Mouse (Mus musculus) 3T3-L1 (cell line): Measurements from ENCODE around the gene Plce1.
"Not testable (repeated sequence)": the region's sequence is repeated elsewhere in the genome, so short reads cannot be mapped to it uniquely, and the experiment has no call there.

Source experiments
- DNase-seq: peaks from one replicate; pipeline ENCODE4 v3.0.0-alpha.2; 2015; ENCODE audit warnings: low read depth, low spot score

Gene Plce1

GRCm38 (mm10) chr19:38488103-38488912 is 7.4 kb downstream of the Plce1 start:
- DNase-seq: no peak

- DNase-seq: no peak
These were observed 17.3 kb downstream of the Plce1 start for GRCm38 (mm10) chr19:38498233-38498632.

GRCm38 (mm10) chr19:38504597-38504996 is 23.7 kb downstream of the Plce1 start:
- no peak for DNase-seq

GRCm38 (mm10) chr19:38506131-38506530 is 25.2 kb downstream of the Plce1 start:
- DNase-seq: no peak

- DNase-seq: peak; percentile 22
These were observed 26.5 kb downstream of the Plce1 start for GRCm38 (mm10) chr19:38507251-38507965.

- DNase-seq: no peak
These were observed 27.2 kb downstream of the Plce1 start for GRCm38 (mm10) chr19:38507966-38508625.

GRCm38 (mm10) chr19:38514417-38515184 is 33.7 kb downstream of the Plce1 start:
- DNase-seq: no peak

GRCm38 (mm10) chr19:38526855-38527254 is 45.9 kb downstream of the Plce1 start:
- DNase-seq: no peak

- DNase-seq: no peak
These were observed 46.6 kb downstream of the Plce1 start for GRCm38 (mm10) chr19:38527475-38527874.

- DNase-seq: no peak
These were observed 52.3 kb downstream of the Plce1 start for GRCm38 (mm10) chr19:38533230-38533629.

GRCm38 (mm10) chr19:38539338-38539737 is 58.4 kb downstream of the Plce1 start:
- DNase-seq: no peak

GRCm38 (mm10) chr19:38540549-38540948 is 59.6 kb downstream of the Plce1 start:
- DNase-seq: no peak

GRCm38 (mm10) chr19:38549487-38550058 is 68.7 kb downstream of the Plce1 start:
- DNase-seq: peak; percentile 64

GRCm38 (mm10) chr19:38553551-38553950 is 72.6 kb downstream of the Plce1 start:
- no peak for DNase-seq

- peak; percentile 78 for DNase-seq
These were observed 74.5 kb downstream of the Plce1 start for GRCm38 (mm10) chr19:38555399-38555798.

GRCm38 (mm10) chr19:38558816-38559215 is 77.9 kb downstream of the Plce1 start:
- peak; percentile 74 for DNase-seq

GRCm38 (mm10) chr19:38561887-38562286 is 81.0 kb downstream of the Plce1 start:
- not testable (repeated sequence) for DNase-seq

- DNase-seq: no peak
These were observed 85.2 kb downstream of the Plce1 start for GRCm38 (mm10) chr19:38566156-38566555.

- peak; percentile 22 for DNase-seq
These were observed 85.8 kb downstream of the Plce1 start for GRCm38 (mm10) chr19:38566752-38567151.

GRCm38 (mm10) chr19:38567331-38567730 is 86.4 kb downstream of the Plce1 start:
- DNase-seq: peak; percentile 43

GRCm38 (mm10) chr19:38578554-38579146 is 97.7 kb downstream of the Plce1 start:
- no peak for DNase-seq
